Comparison of ENCODE assay signal across 8 mouse cellular contexts in genomic region chr2:29054991-29055390, GRCm38 (mm10). TPM values are rescaled to one million over a fixed set of nuclear protein-coding genes. Genes with fewer than 3 reads are reported as not detected.
DNase-seq lines count a peak whose midpoint lies in the region; ATAC-seq and TF ChIP-seq lines count a peak whose summit lies in the region.

Cfap77 (minus strand) TSS chr2:29055066.

- DNase-seq in 3134 (ENCODE audit: extremely low read depth, insufficient read length, low spot score) (peak; percentile 8), MEL-GATA-1-ER (ENCODE audit: extremely low read depth, low read depth) (peak; percentile 83)
- DNase-seq in embryo, embryonic 11 days: peak; percentile 82
- DNase-seq in kidney, postnatal 0 days (ENCODE audit: low spot score): peak; percentile 82
- DNase-seq in lung, embryonic 14.5 days: peak; percentile 89
- peak; percentile 82 for DNase-seq in thymus, postnatal 14 days

- TF ChIP-seq CTCF in kidney, postnatal 0 days (IDR thresholded peaks at IDR 0.05; ENCODE audit: low read depth): no peak
- no peak for TF ChIP-seq CTCF in lung, embryonic 14.5 days (IDR thresholded peaks at IDR 0.05; ENCODE audit: low read depth)

- peaks cover 7% of the 10 kb centered on the region for H3K4me1 ChIP-seq in heart, embryonic 11.5 days (ENCODE audit: control insufficient read depth, insufficient read depth, low read length)
- 0 out of 2 replicates have a peak, but pooled peaks cover 5% of the 10 kb centered on the region for H3K4me1 ChIP-seq in kidney, postnatal 0 days (replicated peaks; ENCODE audit: insufficient read depth, low read length)
- no peaks in the 10 kb centered on the region for H3K4me1 ChIP-seq in lung, embryonic 14.5 days (ENCODE audit: insufficient read depth)
- H3K4me1 ChIP-seq in neural tube, embryonic 15.5 days: peaks cover 15% of the 10 kb centered on the region

- peak within 1 kb of the TSS; percentile 71 for H3K9ac ChIP-seq in heart, embryonic 11.5 days (ENCODE audit: low read depth, low read length)
- H3K9ac ChIP-seq in kidney, postnatal 0 days (ENCODE audit: low read depth, low read length): peak within 1 kb of the TSS; percentile 66
- H3K9ac ChIP-seq in lung, embryonic 14.5 days: peak within 1 kb of the TSS; percentile 61
- H3K9ac ChIP-seq in neural tube, embryonic 15.5 days (replicated peaks): peak within 1 kb of the TSS; percentile 47; the same call in 1 of the 2 replicates

- no peaks in the 10 kb centered on the region for H3K36me3 ChIP-seq in heart, embryonic 11.5 days (ENCODE audit: control insufficient read depth, insufficient read depth, low read length)
- no peaks in the 10 kb centered on the region for H3K36me3 ChIP-seq in kidney, postnatal 0 days (ENCODE audit: insufficient read depth, low read length)
- H3K36me3 ChIP-seq in lung, embryonic 14.5 days (ENCODE audit: insufficient read depth): no peaks in the 10 kb centered on the region
- no peaks in the 10 kb centered on the region for H3K36me3 ChIP-seq in neural tube, embryonic 15.5 days

- peaks cover 17% of the 10 kb centered on the region; the same call in 1 of the 2 replicates for H3K27me3 ChIP-seq in heart, embryonic 11.5 days (ENCODE audit: control insufficient read depth, insufficient read depth, low read length)
- H3K27me3 ChIP-seq in kidney, postnatal 0 days (ENCODE audit: insufficient read depth, low read length): no peaks in the 10 kb centered on the region; the same call in 1 of the 2 replicates
- peaks cover 10% of the 10 kb centered on the region; the same call in 1 of the 2 replicates for H3K27me3 ChIP-seq in lung, embryonic 14.5 days (ENCODE audit: insufficient read depth, low read length)
- H3K27me3 ChIP-seq in neural tube, embryonic 15.5 days (replicated peaks): peaks cover 47% of the 10 kb centered on the region

- no peaks in the 10 kb centered on the region for H3K9me3 ChIP-seq in heart, embryonic 11.5 days (replicated peaks; ENCODE audit: control insufficient read depth, low read length)
- no peaks in the 10 kb centered on the region for H3K9me3 ChIP-seq in kidney, postnatal 0 days (replicated peaks; ENCODE audit: low read length)
- no peaks in the 10 kb centered on the region for H3K9me3 ChIP-seq in lung, embryonic 14.5 days (ENCODE audit: low read depth, low read length)
- no peaks in the 10 kb centered on the region for H3K9me3 ChIP-seq in neural tube, embryonic 15.5 days (replicated peaks)

- no peak within 1 kb of the TSS; the same call in 1 of the 2 replicates for H3K27ac ChIP-seq in heart, embryonic 11.5 days (ENCODE audit: low read depth, low read length)
- H3K27ac ChIP-seq in kidney, postnatal 0 days: no peak within 1 kb of the TSS
- no peak within 1 kb of the TSS for H3K27ac ChIP-seq in lung, embryonic 14.5 days (ENCODE audit: low read depth)
- H3K27ac ChIP-seq in neural tube, embryonic 15.5 days (replicated peaks): no peak within 1 kb of the TSS

- under 1% methylated on average over 25 of the region's 25 CpGs for WGBS in heart, embryonic 11.5 days (ENCODE audit: insufficient replicate concordance)
- under 1% methylated on average over 25 of the region's 25 CpGs for WGBS in kidney, postnatal 0 days
- under 1% methylated on average over 25 of the region's 25 CpGs for WGBS in lung, embryonic 14.5 days
- under 1% methylated on average over 25 of the region's 25 CpGs for WGBS in neural tube, embryonic 15.5 days

- ATAC-seq in heart, embryonic 11.5 days (replicated peaks; ENCODE audit: insufficient number of reproducible peaks, low FRiP score, low TSS enrichment): peak; percentile 63; the same call in 1 of the 2 replicates
- ATAC-seq in kidney, postnatal 0 days (replicated peaks; ENCODE audit: low FRiP score, low read depth): peak; percentile 44; the same call in 1 of the 2 replicates
- peak; percentile 83 for ATAC-seq in lung, embryonic 14.5 days (ENCODE audit: insufficient read depth)
- 0 out of 2 replicates have a peak, but pooled peaks have one; percentile 29 for ATAC-seq in neural tube, embryonic 15.5 days (ENCODE audit: low FRiP score)

- peak within 1 kb of the TSS; percentile 90 for H3K4me2 ChIP-seq in heart, embryonic 11.5 days
- H3K4me2 ChIP-seq in kidney, postnatal 0 days (ENCODE audit: low read length): peak within 1 kb of the TSS; percentile 94
- peak within 1 kb of the TSS; percentile 90 for H3K4me2 ChIP-seq in lung, embryonic 14.5 days
- H3K4me2 ChIP-seq in neural tube, embryonic 15.5 days: peak within 1 kb of the TSS; percentile 89

- H3K4me3 ChIP-seq in heart, embryonic 11.5 days (ENCODE audit: low read depth, low read length): peak within 1 kb of the TSS; percentile 56
- peak within 1 kb of the TSS; percentile 56 for H3K4me3 ChIP-seq in kidney, postnatal 0 days (replicated peaks; ENCODE audit: low read depth, low read length)
- peak within 1 kb of the TSS; percentile 47 for H3K4me3 ChIP-seq in lung, embryonic 14.5 days (ENCODE audit: low read depth, low read length)
- peak within 1 kb of the TSS; percentile 51 for H3K4me3 ChIP-seq in neural tube, embryonic 15.5 days (replicated peaks)

RNA-seq across cellular contexts. Expression of gene Cfap77, which starts in this region (rescaled TPM):
- 0.23 and 0.31 TPM in 2 replicates for polyA plus RNA-seq in heart, embryonic 11.5 days (2014; fragmentation: Nextera tagmentation; extraction: Ambion mirVana)
- 0.14 and 0.36 TPM in 2 replicates for polyA plus RNA-seq in kidney, postnatal 0 days (2015; fragmentation: Nextera tagmentation; extraction: Ambion mirVana)
- polyA plus RNA-seq in lung, embryonic 14.5 days (2014; fragmentation: Nextera tagmentation; extraction: Ambion mirVana): 0.76 and 0.83 TPM in 2 replicates
- 0.47 and 0.49 TPM in 2 replicates for polyA plus RNA-seq in neural tube, embryonic 15.5 days (2015; fragmentation: Nextera tagmentation; extraction: Ambion mirVana)

Comparison
In these comparisons a context has a peak if more than half of its experiments do, and no peak if none do; other contexts are left out.
1. Peak in ATAC-seq, H3K4me3 ChIP-seq, H3K9ac ChIP-seq and H3K4me2 ChIP-seq in heart, embryonic 11.5 days; RNA of the gene not detected or under 1 TPM.
2. Peak in DNase-seq, ATAC-seq, H3K4me3 ChIP-seq, H3K9ac ChIP-seq and H3K4me2 ChIP-seq in kidney, postnatal 0 days; RNA of the gene not detected or under 1 TPM.
3. Peak in DNase-seq, ATAC-seq, H3K4me3 ChIP-seq, H3K9ac ChIP-seq and H3K4me2 ChIP-seq in lung, embryonic 14.5 days; RNA of the gene not detected or under 1 TPM.
4. Peak in ATAC-seq, H3K4me3 ChIP-seq, H3K9ac ChIP-seq and H3K4me2 ChIP-seq in neural tube, embryonic 15.5 days; RNA of the gene not detected or under 1 TPM.
5. DNase-seq: peak in every context shown above with its lines; median percentile 89 in lung, embryonic 14.5 days; 83 in MEL-GATA-1-ER; 82 in embryo, embryonic 11 days; 82 in kidney, postnatal 0 days; 82 in thymus, postnatal 14 days; 8 in 3134.
6. ATAC-seq: peak in every context shown above with its lines; median percentile 83 in lung, embryonic 14.5 days; 63 in heart, embryonic 11.5 days; 44 in kidney, postnatal 0 days; 29 in neural tube, embryonic 15.5 days.